Mouse (Mus musculus): ENCODE data around the gene Stk38. TPM values are rescaled to one million over a fixed set of nuclear protein-coding genes. Genes with fewer than 3 reads are reported as not detected.

The Stk38 gene
- total and polyA plus RNA-seq, 3 experiments: 14.4 to 290 (median 49.3) TPM

- TF ChIP-seq MEF2A (IDR thresholded peaks at IDR 0.05; ENCODE audit: extremely low read depth, insufficient replicate concordance, low read depth, low read length, poor library complexity, severe bottlenecking) (no peak), CHD2 (IDR thresholded peaks at IDR 0.05; ENCODE audit: low read length) (no peak), RCOR1 (IDR thresholded peaks at IDR 0.05; ENCODE audit: low read depth, low read length) (no peak), MAX (IDR thresholded peaks at IDR 0.05; ENCODE audit: low read length) (no peak)
Measured at GRCm38 (mm10) chr17:28988996-28989395, 18.8 kb downstream of the Stk38 start.

DNA sequence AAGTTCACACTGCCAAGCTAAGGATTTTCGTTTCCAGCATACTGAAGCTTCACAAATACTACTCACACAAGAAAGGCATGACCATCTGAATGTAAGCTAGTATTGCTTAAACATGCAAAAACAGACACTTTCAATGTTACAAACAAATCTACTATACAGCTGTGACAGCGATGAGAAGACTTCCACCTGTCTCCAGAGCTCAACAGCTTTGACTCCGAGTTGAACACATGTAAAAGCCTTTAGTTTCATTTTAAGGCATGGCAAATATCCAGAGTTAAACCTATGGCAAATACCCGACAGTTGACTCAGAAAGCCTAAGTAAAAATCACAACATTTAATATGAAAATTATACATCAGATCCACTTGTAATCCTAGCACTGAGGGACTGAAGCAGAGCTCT lies 19.5 kb downstream of the Stk38 start:
- TF ChIP-seq GABPA (IDR thresholded peaks at IDR 0.05; ENCODE audit: low read depth, low read length) (no peak), MYB (IDR thresholded peaks at IDR 0.05; ENCODE audit: low read depth, low read length) (no peak), UBTF (IDR thresholded peaks at IDR 0.05; ENCODE audit: borderline replicate concordance, insufficient read depth, low read depth, low read length) (no peak), CTCF (IDR thresholded peaks at IDR 0.05 in 2 of 3, conservative IDR thresholded peaks at IDR 0.05 in 1 of 3; ENCODE audit: control insufficient read depth in 1 of 3, insufficient read depth in 1 of 3, low read depth in 2 of 3, low read length in 3 of 3, poor library complexity in 1 of 3, severe bottlenecking in 1 of 3) (no peak), HCFC1 (IDR thresholded peaks at IDR 0.05; ENCODE audit: low read depth, low read length) (no peak), JUND (IDR thresholded peaks at IDR 0.05; ENCODE audit: low read depth, low read length) (no peak), ZKSCAN1 (IDR thresholded peaks at IDR 0.05; ENCODE audit: low read depth, low read length) (no peak), USF2 (IDR thresholded peaks at IDR 0.05; ENCODE audit: borderline replicate concordance in 1 of 2, insufficient read depth in 1 of 2, low read depth in 1 of 2, low read length in 2 of 2) (no peak), RCOR1 (IDR thresholded peaks at IDR 0.05; ENCODE audit: low read depth, low read length) (no peak), GATA1 (IDR thresholded peaks at IDR 0.05; ENCODE audit: low read depth, low read length) (no peak), USF1 (IDR thresholded peaks at IDR 0.05; ENCODE audit: low read depth, low read length) (no peak), ZMIZ1 (IDR thresholded peaks at IDR 0.05; ENCODE audit: low read depth, low read length) (no peak), MAFK (IDR thresholded peaks at IDR 0.05; ENCODE audit: borderline replicate concordance, low read depth, low read length) (no peak), MYC (IDR thresholded peaks at IDR 0.05; ENCODE audit: low read depth, low read length) (no peak)
- Histone ChIP-seq H3K9ac (ENCODE audit: control insufficient read depth, low read depth, low read length, poor library complexity, severe bottlenecking) (no peak overlapping the region), H3K9me3 (replicated peaks; ENCODE audit: insufficient read depth, low read length) (no peaks in the 10 kb centered on the region), H3K79me2 (ENCODE audit: control insufficient read depth, insufficient read depth, low read length, poor library complexity) (no peaks in the 10 kb centered on the region), H3K27me3 (ENCODE audit: control insufficient read depth in 1 of 2, insufficient read depth in 2 of 2, low read length in 2 of 2) (no peaks in the 10 kb centered on the region), H3K4me1 (ENCODE audit: control insufficient read depth in 1 of 2, insufficient read depth in 2 of 2, low read length in 2 of 2) (no peaks in the 10 kb centered on the region), H3K36me3 (ENCODE audit: control insufficient read depth in 1 of 2, insufficient read depth in 2 of 2, low read length in 2 of 2) (no peaks in the 10 kb centered on the region; a peak in 2 of 4 replicates), H3K27ac (ENCODE audit: control insufficient read depth, low read depth, low read length) (no peak overlapping the region), H3K4me3 (ENCODE audit: control insufficient read depth in 1 of 2, insufficient read depth in 1 of 2, low read depth in 2 of 2, low read length in 2 of 2) (no peak overlapping the region)
- DNase-seq (ENCODE audit: low read depth, low spot score): no peak

More at GRCm38 (mm10) chr17:28988996-28989395, 18.8 kb downstream of the Stk38 start:
- DNase-seq (ENCODE audit: low read depth, low spot score): no peak
- H3K79me2 ChIP-seq (ENCODE audit: control insufficient read depth, insufficient read depth, low read length, poor library complexity): no peaks in the 10 kb centered on the region
- H3K4me3 ChIP-seq (ENCODE audit: control insufficient read depth in 1 of 2, insufficient read depth in 1 of 2, low read depth in 2 of 2, low read length in 2 of 2): no peak overlapping the region
- H3K36me3 ChIP-seq (ENCODE audit: control insufficient read depth in 1 of 2, insufficient read depth in 2 of 2, low read length in 2 of 2): no peaks in the 10 kb centered on the region; a peak in 2 of 4 replicates
- H3K9me3 ChIP-seq (replicated peaks; ENCODE audit: insufficient read depth, low read length): no peaks in the 10 kb centered on the region
- H3K27ac ChIP-seq (ENCODE audit: control insufficient read depth, low read depth, low read length): no peak overlapping the region
- no peaks in the 10 kb centered on the region for H3K4me1 ChIP-seq (ENCODE audit: control insufficient read depth in 1 of 2, insufficient read depth in 2 of 2, low read length in 2 of 2)
- H3K27me3 ChIP-seq (ENCODE audit: control insufficient read depth in 1 of 2, insufficient read depth in 2 of 2, low read length in 2 of 2): no peaks in the 10 kb centered on the region
- no peak overlapping the region for H3K9ac ChIP-seq (ENCODE audit: control insufficient read depth, low read depth, low read length, poor library complexity, severe bottlenecking)
